ENCODE assay signal across 9 mouse cellular contexts in the genomic region with DNA sequence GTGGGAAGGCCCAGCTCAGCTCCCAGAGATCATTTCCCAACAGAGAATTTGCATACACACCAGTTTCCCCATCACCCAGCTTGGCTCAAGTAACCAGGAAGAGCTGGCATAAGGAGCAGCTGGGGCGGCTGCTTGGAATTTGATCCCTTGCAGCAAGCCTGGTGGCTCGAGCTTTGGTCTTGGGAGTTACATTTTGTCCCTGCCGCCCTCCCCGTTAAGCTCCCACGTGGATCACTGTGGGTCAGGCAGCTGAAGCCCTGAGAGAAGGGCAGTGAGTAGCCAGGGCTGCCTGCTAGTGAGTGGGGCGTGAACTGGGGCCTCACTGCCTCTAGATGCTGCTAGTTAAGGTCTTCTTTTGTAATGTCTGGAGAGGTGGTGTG. TPM values are rescaled to one million over a fixed set of nuclear protein-coding genes. Genes with fewer than 3 reads are reported as not detected.
A peak's percentile ranks its signal among the peaks of the same experiment; 100 is the strongest.
DNase-seq lines count a peak whose midpoint lies in the region; ATAC-seq and TF ChIP-seq lines count a peak whose summit lies in the region.
"Had no signal": no experiment of that assay in that cellular context is flagged by ENCODE, and none has a peak within 500 bp of the region (broad histone marks: within the 10 kb centered on the region; RNA-seq: fewer than 3 reads in every experiment).

No protein-coding gene starts in this region.

- no peak overlapping the region for H3K4me3 ChIP-seq in forebrain, embryonic 13.5 days
- no peak overlapping the region for H3K4me3 ChIP-seq in forebrain, embryonic 11.5 days (ENCODE audit: low read depth, low read length)
- no peak overlapping the region for H3K4me3 ChIP-seq in testis, adult 2 months (ENCODE audit: control insufficient read depth, low read depth, low read length)
- H3K4me3 ChIP-seq in lung, embryonic 14.5 days (ENCODE audit: low read depth, low read length): no peak overlapping the region
- H3K4me3 ChIP-seq: heart, embryonic 13.5 days had no signal

- H3K9me3 ChIP-seq in forebrain, embryonic 13.5 days (replicated peaks): no peaks in the 10 kb centered on the region
- H3K9me3 ChIP-seq in forebrain, embryonic 11.5 days (ENCODE audit: control insufficient read depth, low read length): no peaks in the 10 kb centered on the region
- H3K9me3 ChIP-seq in lung, embryonic 14.5 days (ENCODE audit: low read depth, low read length): no peaks in the 10 kb centered on the region
- H3K9me3 ChIP-seq: heart, embryonic 13.5 days had no signal

- WGBS in forebrain, embryonic 13.5 days: 44% methylated on average over 6 of the region's 6 CpGs
- WGBS in forebrain, embryonic 11.5 days: 39% methylated on average over 6 of the region's 6 CpGs
- WGBS in lung, embryonic 14.5 days: 30% methylated on average over 6 of the region's 6 CpGs

- no peak for DNase-seq in forebrain, embryonic 11.5 days (ENCODE audit: low spot score)
- DNase-seq in testis, postnatal 14 days (ENCODE audit: low spot score): no peak
- peak; percentile 24 for DNase-seq in induced T-regulatory cell, adult 2 months (ENCODE audit: low read depth)
- peak; percentile 28 for DNase-seq in lung, embryonic 14.5 days
- no peak for DNase-seq in ovary, adult 18-20 months (ENCODE audit: low spot score)

- no peak for ATAC-seq in forebrain, embryonic 13.5 days
- ATAC-seq in forebrain, embryonic 11.5 days (replicated peaks; ENCODE audit: low FRiP score): no peak
- no peak for ATAC-seq in lung, embryonic 14.5 days (ENCODE audit: insufficient read depth)
- ATAC-seq in megakaryocyte-erythroid progenitor cell, adult 5-6 weeks (replicated peaks; ENCODE audit: low FRiP score, low TSS enrichment, poor library complexity, severe bottlenecking): no peak

- no peak for TF ChIP-seq CTCF in testis, adult 2 months (IDR thresholded peaks at IDR 0.05; ENCODE audit: control insufficient read depth, insufficient read depth, insufficient replicate concordance, low read depth, low read length)
- TF ChIP-seq CTCF in lung, embryonic 14.5 days (IDR thresholded peaks at IDR 0.05; ENCODE audit: low read depth): no peak

- H3K36me3 ChIP-seq in forebrain, embryonic 13.5 days (ENCODE audit: poor library complexity, severe bottlenecking): peaks cover 14% of the 10 kb centered on the region
- H3K36me3 ChIP-seq in forebrain, embryonic 11.5 days (ENCODE audit: control insufficient read depth, insufficient read depth, low read length): no peaks in the 10 kb centered on the region; the same call in 1 of the 2 replicates
- H3K36me3 ChIP-seq in testis, adult 2 months (ENCODE audit: control insufficient read depth, insufficient read depth, low read length): no peaks in the 10 kb centered on the region; the same call in 1 of the 2 replicates
- no peaks in the 10 kb centered on the region; the same call in 1 of the 2 replicates for H3K36me3 ChIP-seq in lung, embryonic 14.5 days (ENCODE audit: insufficient read depth)

- TF ChIP-seq POLR2A in testis, adult 2 months (IDR thresholded peaks at IDR 0.05; ENCODE audit: control insufficient read depth, low read depth, low read length): no peak

- H3K4me1 ChIP-seq in forebrain, embryonic 13.5 days: peaks cover 19% of the 10 kb centered on the region
- H3K4me1 ChIP-seq in forebrain, embryonic 11.5 days (replicated peaks; ENCODE audit: control insufficient read depth, insufficient read depth, low read length): 0 out of 2 replicates have a peak, but pooled peaks cover 1% of the 10 kb centered on the region
- peaks cover 3% of the 10 kb centered on the region for H3K4me1 ChIP-seq in testis, adult 2 months (ENCODE audit: control insufficient read depth, insufficient read depth, low read length)
- H3K4me1 ChIP-seq in lung, embryonic 14.5 days (ENCODE audit: insufficient read depth): no peaks in the 10 kb centered on the region

- no peak overlapping the region for H3K9ac ChIP-seq in forebrain, embryonic 13.5 days
- H3K9ac ChIP-seq in forebrain, embryonic 11.5 days (ENCODE audit: low read length): no peak overlapping the region
- H3K9ac ChIP-seq in lung, embryonic 14.5 days: no peak overlapping the region

- peak overlapping the region; percentile 20; the same call in 1 of the 2 replicates for H3K27ac ChIP-seq in forebrain, embryonic 13.5 days
- H3K27ac ChIP-seq in forebrain, embryonic 11.5 days (ENCODE audit: low read depth, low read length): no peak overlapping the region
- H3K27ac ChIP-seq in testis, adult 2 months (ENCODE audit: control insufficient read depth, insufficient read depth, low read depth, low read length): peak overlapping the region; percentile 47; the same call in 1 of the 2 replicates
- no peak overlapping the region for H3K27ac ChIP-seq in lung, embryonic 14.5 days (ENCODE audit: low read depth)
- H3K27ac ChIP-seq: heart, embryonic 13.5 days had no signal

- H3K4me2 ChIP-seq in forebrain, embryonic 13.5 days: no peak overlapping the region
- H3K4me2 ChIP-seq in forebrain, embryonic 11.5 days (ENCODE audit: low read depth, low read length, severe bottlenecking): no peak overlapping the region
- H3K4me2 ChIP-seq in lung, embryonic 14.5 days: no peak overlapping the region
- H3K4me2 ChIP-seq: heart, embryonic 13.5 days had no signal

- H3K27me3 ChIP-seq in forebrain, embryonic 13.5 days: no peaks in the 10 kb centered on the region
- H3K27me3 ChIP-seq in forebrain, embryonic 11.5 days (ENCODE audit: control insufficient read depth, insufficient read depth, low read length): no peaks in the 10 kb centered on the region
- H3K27me3 ChIP-seq in testis, adult 2 months (ENCODE audit: control insufficient read depth, insufficient read depth, low read length): no peaks in the 10 kb centered on the region
- no peaks in the 10 kb centered on the region for H3K27me3 ChIP-seq in lung, embryonic 14.5 days (ENCODE audit: insufficient read depth, low read length)
- H3K27me3 ChIP-seq: heart, embryonic 13.5 days had no signal

RNA-seq across cellular contexts. Expression of a gene that starts 11.9 kb away (rescaled TPM):
- 0.15 TPM in 1 of 2 replicates, not detected in the other for polyA plus RNA-seq in forebrain, embryonic 13.5 days (2015; fragmentation: Nextera tagmentation; extraction: Ambion mirVana)
- 0.16 and 0.57 TPM in 2 replicates for polyA plus RNA-seq in forebrain, embryonic 11.5 days (2014; fragmentation: Nextera tagmentation; extraction: Ambion mirVana)
- 1.4 and 2.3 TPM in 2 replicates for polyA plus RNA-seq in testis, adult 2 months (2012; rRNA removed)
- polyA plus RNA-seq in lung, embryonic 14.5 days (2014; fragmentation: Nextera tagmentation; extraction: Ambion mirVana): 0.41 and 0.42 TPM in 2 replicates
- total RNA-seq in megakaryocyte-erythroid progenitor cell, adult 5-6 weeks (2014; fragmentation: Nextera tagmentation): 3.8 and 4.7 TPM in 2 replicates
- 2.7 and 5.6 TPM in 2 replicates for total RNA-seq in megakaryocyte-erythroid progenitor cell, adult 5-6 weeks (2017)

RNA-seq across cellular contexts. Expression of a gene that starts 30.8 kb away (rescaled TPM):
- polyA plus RNA-seq in forebrain, embryonic 13.5 days (2015; fragmentation: Nextera tagmentation; extraction: Ambion mirVana): 146 and 148 TPM in 2 replicates
- polyA plus RNA-seq in forebrain, embryonic 11.5 days (2014; fragmentation: Nextera tagmentation; extraction: Ambion mirVana): 109 and 120 TPM in 2 replicates
- 63.2 and 67.3 TPM in 2 replicates for polyA plus RNA-seq in testis, adult 2 months (2012; rRNA removed)
- 63.5 and 65.2 TPM in 2 replicates for polyA plus RNA-seq in lung, embryonic 14.5 days (2014; fragmentation: Nextera tagmentation; extraction: Ambion mirVana)
- 31.2 and 52.8 TPM in 2 replicates for total RNA-seq in megakaryocyte-erythroid progenitor cell, adult 5-6 weeks (2014; fragmentation: Nextera tagmentation)
- 34.5 and 49.7 TPM in 2 replicates for total RNA-seq in megakaryocyte-erythroid progenitor cell, adult 5-6 weeks (2017)

RNA-seq across cellular contexts. Expression of a gene that starts 49.2 kb away (rescaled TPM):
- 27.1 and 29.1 TPM in 2 replicates for polyA plus RNA-seq in forebrain, embryonic 13.5 days (2015; fragmentation: Nextera tagmentation; extraction: Ambion mirVana)
- 32.8 and 33.9 TPM in 2 replicates for polyA plus RNA-seq in forebrain, embryonic 11.5 days (2014; fragmentation: Nextera tagmentation; extraction: Ambion mirVana)
- polyA plus RNA-seq in testis, adult 2 months (2012; rRNA removed): 17.2 and 19.1 TPM in 2 replicates
- polyA plus RNA-seq in lung, embryonic 14.5 days (2014; fragmentation: Nextera tagmentation; extraction: Ambion mirVana): 35.0 and 35.6 TPM in 2 replicates
- 25.4 and 26.1 TPM in 2 replicates for total RNA-seq in megakaryocyte-erythroid progenitor cell, adult 5-6 weeks (2014; fragmentation: Nextera tagmentation)
- total RNA-seq in megakaryocyte-erythroid progenitor cell, adult 5-6 weeks (2017): 32.2 and 33.6 TPM in 2 replicates

RNA-seq across cellular contexts. Expression of a gene that starts 50.2 kb away (rescaled TPM):
- 0.52 and 1.2 TPM in 2 replicates for polyA plus RNA-seq in forebrain, embryonic 13.5 days (2015; fragmentation: Nextera tagmentation; extraction: Ambion mirVana)
- 0.24 and 0.28 TPM in 2 replicates for polyA plus RNA-seq in forebrain, embryonic 11.5 days (2014; fragmentation: Nextera tagmentation; extraction: Ambion mirVana)
- polyA plus RNA-seq in testis, adult 2 months (2012; rRNA removed): 185 and 189 TPM in 2 replicates
- polyA plus RNA-seq in lung, embryonic 14.5 days (2014; fragmentation: Nextera tagmentation; extraction: Ambion mirVana): 0.13 and 0.42 TPM in 2 replicates
- not detected in 2 replicates for total RNA-seq in megakaryocyte-erythroid progenitor cell, adult 5-6 weeks (2014; fragmentation: Nextera tagmentation)
- total RNA-seq in megakaryocyte-erythroid progenitor cell, adult 5-6 weeks (2017): not detected in 2 replicates

Comparison
In these comparisons a context has a peak if more than half of its experiments do, and no peak if none do; other contexts are left out.
1. H3K27ac ChIP-seq: peak in forebrain, embryonic 13.5 days (single experiment) and testis, adult 2 months (single experiment); none in forebrain, embryonic 11.5 days (single experiment) and lung, embryonic 14.5 days (single experiment).
2. DNase-seq: peak in induced T-regulatory cell, adult 2 months (single experiment) and lung, embryonic 14.5 days (single experiment); none in forebrain, embryonic 11.5 days (single experiment), testis, postnatal 14 days (single experiment) and ovary, adult 18-20 months (single experiment).